Mouse (Mus musculus) gastrocnemius, adult 8-10 months (tissue): ENCODE measurements at regions not wholly inside any gene's neighbourhood (a gene's known extent, or its start where the extent isn't known, plus 50 kb on each side); places are given as distances from the start of the nearest gene placed in this dataset.

Source experiments
- DNase-seq, 2 experiments: peaks; one replicate each; pipeline ENCODE4 v3.0.0; 2022; ENCODE audit warnings: low spot score in 2 of 2

- DNase-seq: peak in 1 of 2 experiments; percentile 62
Measured at GRCm38 (mm10) chr1:90268131-90268691, 64.4 kb downstream of the Ackr3 start.

GRCm38 (mm10) chr1:90268951-90269350 lies 65.2 kb downstream of the Ackr3 start:
- no peak for DNase-seq

GRCm38 (mm10) chr1:90269836-90270235 lies 66.1 kb downstream of the Ackr3 start:
- DNase-seq: no peak

- no peak for DNase-seq
Measured at GRCm38 (mm10) chr1:90271326-90271725, 67.5 kb downstream of the Ackr3 start.

GRCm38 (mm10) chr1:90272411-90272810 lies 68.6 kb downstream of the Ackr3 start:
- DNase-seq: no peak

- DNase-seq: peak in 1 of 2 experiments; percentile 46
Measured at GRCm38 (mm10) chr1:90272830-90273628, 69.2 kb downstream of the Ackr3 start.

GRCm38 (mm10) chr1:90273629-90273928 lies 69.8 kb downstream of the Ackr3 start:
- no peak for DNase-seq

- no peak for DNase-seq
Measured at GRCm38 (mm10) chr1:90274968-90275651, 71.3 kb downstream of the Ackr3 start.

GRCm38 (mm10) chr1:90275786-90276520 lies 72.2 kb downstream of the Ackr3 start:
- DNase-seq: no peak

- peak in 1 of 2 experiments; percentile 26 for DNase-seq
Measured at GRCm38 (mm10) chr1:90277486-90278255, 73.9 kb downstream of the Ackr3 start.

- DNase-seq: no peak
Measured at GRCm38 (mm10) chr1:90279066-90279839, 75.5 kb downstream of the Ackr3 start.

- DNase-seq: no peak
Measured at GRCm38 (mm10) chr1:90280227-90280626, 76.4 kb downstream of the Ackr3 start.

- no peak for DNase-seq
Measured at GRCm38 (mm10) chr1:90281255-90281654, 77.5 kb downstream of the Ackr3 start.

GRCm38 (mm10) chr1:90281956-90282355 lies 78.2 kb downstream of the Ackr3 start:
- no peak for DNase-seq

- DNase-seq: no peak
Measured at GRCm38 (mm10) chr1:90282367-90282766, 78.6 kb downstream of the Ackr3 start.

GRCm38 (mm10) chr1:90283176-90283775 lies 79.5 kb downstream of the Ackr3 start:
- DNase-seq: no peak

GRCm38 (mm10) chr1:90283912-90284636 lies 80.3 kb downstream of the Ackr3 start:
- DNase-seq: no peak

GRCm38 (mm10) chr1:90285318-90285717 lies 81.5 kb downstream of the Ackr3 start:
- DNase-seq: no peak

GRCm38 (mm10) chr1:90287251-90287650 lies 83.5 kb downstream of the Ackr3 start:
- no peak for DNase-seq
